Mouse (Mus musculus) MEL (cell line): ENCODE measurements around the gene Entpd5. TPM values are rescaled to one million over a fixed set of nuclear protein-coding genes. Genes with fewer than 3 reads are reported as not detected.

ENCODE experiments used
- DNase-seq: peaks from one replicate; pipeline ENCODE4 v3.0.0; 2011; ENCODE audit warnings: low read depth, low spot score
- H3K27ac ChIP-seq: 2 replicates; pipeline ENCODE4 v1.5.1; 2012; ENCODE audit warnings: low read depth, mild to moderate bottlenecking, control low read depth, low read length, moderate library complexity; ENCODE audit not compliant: control insufficient read depth
- H3K27me3 ChIP-seq, 2 experiments: fragments of 150-350 bp in 1 of 2; sonication (generic) in 1 of 2; 2 replicates each; pipeline ENCODE4 v1.6.1; 2012; ENCODE audit warnings: low read length in 2 of 2, mild to moderate bottlenecking in 2 of 2, improper control_type of control experiment in 1 of 2, moderate library complexity in 1 of 2; ENCODE audit not compliant: insufficient read depth in 2 of 2, control insufficient read depth in 1 of 2
- H3K36me3 ChIP-seq, 2 experiments: 2 replicates each; pipeline ENCODE4 v1.6.1; 2012 to 2014; ENCODE audit warnings: low read length in 2 of 2, improper control_type of control experiment in 1 of 2, inconsistent platforms in 1 of 2, mild to moderate bottlenecking in 1 of 2; ENCODE audit not compliant: insufficient read depth in 2 of 2, control insufficient read depth in 1 of 2
- H3K4me1 ChIP-seq, 2 experiments: fragments of 150-350 bp in 1 of 2; sonication (generic) in 1 of 2; 2 replicates each; pipeline ENCODE4 v1.6.1; 2012; ENCODE audit warnings: low read length in 2 of 2, improper control_type of control experiment in 1 of 2, mild to moderate bottlenecking in 1 of 2; ENCODE audit not compliant: insufficient read depth in 2 of 2, control insufficient read depth in 1 of 2
- H3K4me3 ChIP-seq, 2 experiments: fragments of 150-350 bp in 1 of 2; sonication (generic) in 1 of 2; 2 replicates each; pipeline ENCODE4 v1.5.1; 2012; ENCODE audit warnings: low read depth in 2 of 2, low read length in 2 of 2, mild to moderate bottlenecking in 2 of 2, moderate library complexity in 2 of 2, control low read depth in 1 of 2, improper control_type of control experiment in 1 of 2; ENCODE audit not compliant: control insufficient read depth in 1 of 2, insufficient read depth in 1 of 2
- H3K79me2 ChIP-seq: 2 replicates; pipeline ENCODE4 v1.6.1; 2012; ENCODE audit warnings: mild to moderate bottlenecking, low read length, moderate library complexity; ENCODE audit not compliant: control insufficient read depth, poor library complexity, insufficient read depth
- H3K9ac ChIP-seq: 2 replicates; pipeline ENCODE4 v1.6.1; 2012; ENCODE audit warnings: low read depth, mild to moderate bottlenecking, control low read depth, low read length, moderate library complexity; ENCODE audit not compliant: control insufficient read depth, poor library complexity, severe bottlenecking
- H3K9me3 ChIP-seq: fragments of 150-350 bp; sonication (generic); replicated peaks from 2 replicates; pipeline ENCODE4 v1.6.1; 2012; ENCODE audit warnings: mild to moderate bottlenecking, low read length, improper control_type of control experiment, moderate library complexity; ENCODE audit not compliant: insufficient read depth
- BHLHE40 ChIP-seq: IDR thresholded peaks from 2 replicates; pipeline ENCODE4 v1.6.1; 2012; ENCODE audit warnings: low read depth, mild to moderate bottlenecking, inconsistent platforms, low read length, improper control_type of control experiment, borderline replicate concordance
- CTCF ChIP-seq, 3 experiments: IDR thresholded peaks in 2 of 3; conservative IDR thresholded peaks in 1 of 3; 2 replicates each; pipeline ENCODE4 v1.5.1; 2011 to 2012; ENCODE audit warnings: low read length in 3 of 3, low read depth in 2 of 3, mild to moderate bottlenecking in 2 of 3, improper control_type of control experiment in 1 of 3, inconsistent platforms in 1 of 3, mixed read lengths in 1 of 3, moderate library complexity in 1 of 3; ENCODE audit not compliant: control insufficient read depth in 1 of 3, insufficient read depth in 1 of 3, poor library complexity in 1 of 3, severe bottlenecking in 1 of 3
- ELF1 ChIP-seq: IDR thresholded peaks from 2 replicates; pipeline ENCODE4 v1.6.1; 2014; ENCODE audit warnings: low read depth, mild to moderate bottlenecking, inconsistent platforms, low read length, improper control_type of control experiment, moderate library complexity
- GABPA ChIP-seq: IDR thresholded peaks from 2 replicates; pipeline ENCODE4 v1.6.1; 2012; ENCODE audit warnings: low read depth, mild to moderate bottlenecking, inconsistent platforms, low read length, improper control_type of control experiment, moderate library complexity
- HCFC1 ChIP-seq: IDR thresholded peaks from 2 replicates; pipeline ENCODE4 v1.6.1; 2012; ENCODE audit warnings: low read depth, mild to moderate bottlenecking, inconsistent platforms, low read length, improper control_type of control experiment, moderate library complexity
- KAT2A ChIP-seq: conservative IDR thresholded peaks from 2 replicates; pipeline ENCODE4 v1.6.1; 2012; ENCODE audit warnings: low read depth, low read length, improper control_type of control experiment, inconsistent platforms
- MAFK ChIP-seq: IDR thresholded peaks from 2 replicates; pipeline ENCODE4 v1.6.1; 2011; ENCODE audit warnings: low read depth, mild to moderate bottlenecking, low read length, improper control_type of control experiment, borderline replicate concordance
- MAX ChIP-seq: IDR thresholded peaks from 2 replicates; pipeline ENCODE4 v1.6.1; 2011; ENCODE audit warnings: low read length, improper control_type of control experiment
- MYC ChIP-seq: IDR thresholded peaks from 2 replicates; pipeline ENCODE4 v1.6.1; 2011; ENCODE audit warnings: low read depth, mild to moderate bottlenecking, low read length, improper control_type of control experiment, moderate library complexity
- NELFE ChIP-seq: IDR thresholded peaks from 2 replicates; pipeline ENCODE4 v1.6.1; 2011; ENCODE audit warnings: low read depth, low read length, improper control_type of control experiment
- POLR2A ChIP-seq, 2 experiments: IDR thresholded peaks; 2 replicates each; pipeline ENCODE4 v1.6.1; 2011 to 2012; ENCODE audit warnings: low read length in 2 of 2, mild to moderate bottlenecking in 2 of 2, control low read depth in 1 of 2, improper control_type of control experiment in 1 of 2, low read depth in 1 of 2, moderate library complexity in 1 of 2; ENCODE audit not compliant: control insufficient read depth in 1 of 2, insufficient read depth in 1 of 2, poor library complexity in 1 of 2
- POLR2AphosphoS5 ChIP-seq: IDR thresholded peaks from 2 replicates; pipeline ENCODE4 v1.6.1; 2012; ENCODE audit warnings: low read depth, borderline replicate concordance, mild to moderate bottlenecking, inconsistent platforms, low read length, moderate library complexity, mixed read lengths
- RAD21 ChIP-seq: IDR thresholded peaks from 2 replicates; pipeline ENCODE4 v1.6.1; 2011; ENCODE audit warnings: mild to moderate bottlenecking, low read depth, low read length, improper control_type of control experiment
- SIN3A ChIP-seq: IDR thresholded peaks from 2 replicates; pipeline ENCODE4 v1.6.1; 2012; ENCODE audit warnings: low read length, improper control_type of control experiment, inconsistent platforms
- TBP ChIP-seq: IDR thresholded peaks from 2 replicates; pipeline ENCODE4 v1.8.0; 2011; ENCODE audit warnings: low read depth, low read length, improper control_type of control experiment
- TCF12 ChIP-seq: IDR thresholded peaks from 2 replicates; pipeline ENCODE4 v1.6.1; 2014; ENCODE audit warnings: low read depth, mild to moderate bottlenecking, inconsistent platforms, low read length, improper control_type of control experiment, moderate library complexity
- UBTF ChIP-seq: IDR thresholded peaks from 2 replicates; pipeline ENCODE4 v1.6.1; 2012; ENCODE audit warnings: low read depth, mild to moderate bottlenecking, inconsistent platforms, low read length, improper control_type of control experiment, moderate library complexity, borderline replicate concordance; ENCODE audit not compliant: insufficient read depth
- USF2 ChIP-seq, 2 experiments: IDR thresholded peaks; 2 replicates each; pipeline ENCODE4 v1.6.1; 2011 to 2012; ENCODE audit warnings: improper control_type of control experiment in 2 of 2, low read length in 2 of 2, borderline replicate concordance in 1 of 2, inconsistent platforms in 1 of 2, low read depth in 1 of 2, mild to moderate bottlenecking in 1 of 2; ENCODE audit not compliant: insufficient read depth in 1 of 2
- ZC3H11A ChIP-seq: IDR thresholded peaks from 2 replicates; pipeline ENCODE4 v1.6.1; 2012; ENCODE audit warnings: low read depth, mild to moderate bottlenecking, inconsistent platforms, low read length, improper control_type of control experiment
- ZKSCAN1 ChIP-seq: IDR thresholded peaks from 2 replicates; pipeline ENCODE4 v1.6.1; 2012; ENCODE audit warnings: low read depth, mild to moderate bottlenecking, inconsistent platforms, low read length, improper control_type of control experiment, moderate library complexity
- ZNF384 ChIP-seq: IDR thresholded peaks from 2 replicates; pipeline ENCODE4 v1.6.1; 2012; ENCODE audit warnings: low read depth, mild to moderate bottlenecking, inconsistent platforms, low read length, improper control_type of control experiment
- polyA plus RNA-seq, 2 experiments: library from polyadenylated mRNA; stranded (reverse) in 1 of 2; unstranded in 1 of 2; fragments of >175 nt in 1 of 2; fragments of >200 nt in 1 of 2; gene quantifications; 2 replicates each; pipeline versions ENCODE4 v1.2.1 to v1.2.4; 2012; ENCODE audit warnings: low replicate concordance in 2 of 2, low read depth in 1 of 2; ENCODE audit not compliant: insufficient read length in 2 of 2, insufficient read depth in 1 of 2, missing spikeins in 1 of 2
- total RNA-seq: library from RNA; depleted of rRNA; stranded (reverse); fragments of 300-350 nt; gene quantifications from 2 replicates; pipeline ENCODE4 v1.2.3, GENCODE M21; 2012

The Entpd5 gene
- total and polyA plus RNA-seq, 3 experiments: 5.7 to 12.8 TPM; not detected in 1

GRCm38 (mm10) chr12:84392681-84393080 lies 16.1 kb downstream of the Entpd5 start:
- no peak for DNase-seq
- peaks cover 0 to 3% of the 10 kb centered on the region in 2 experiments; a peak in 1 of 4 replicates for H3K36me3 ChIP-seq
- H3K27me3 ChIP-seq: no peaks in the 10 kb centered on the region
- no peaks in the 10 kb centered on the region for H3K9me3 ChIP-seq
- TF ChIP-seq NELFE (no peak), POLR2AphosphoS5 (no peak), USF2 (IDR thresholded peaks at IDR 0.05; ENCODE audit: borderline replicate concordance in 1 of 2, insufficient read depth in 1 of 2, low read depth in 1 of 2, low read length in 2 of 2) (no peak), CTCF (IDR thresholded peaks at IDR 0.05 in 2 of 3, conservative IDR thresholded peaks at IDR 0.05 in 1 of 3; ENCODE audit: control insufficient read depth in 1 of 3, insufficient read depth in 1 of 3, low read depth in 2 of 3, low read length in 3 of 3, poor library complexity in 1 of 3, severe bottlenecking in 1 of 3) (no peak), ELF1 (no peak), ZC3H11A (no peak), TCF12 (no peak), MAX (no peak), MAFK (no peak), SIN3A (no peak), GABPA (no peak), KAT2A (no peak), POLR2A (IDR thresholded peaks at IDR 0.05; ENCODE audit: control insufficient read depth in 1 of 2, insufficient read depth in 1 of 2, low read depth in 1 of 2, low read length in 2 of 2, poor library complexity in 1 of 2) (no peak), HCFC1 (no peak), BHLHE40 (no peak), UBTF (no peak), TBP (no peak), RAD21 (no peak), ZKSCAN1 (no peak), ZNF384 (no peak)
- H3K27ac ChIP-seq: no peak overlapping the region
- no peaks in the 10 kb centered on the region for H3K4me1 ChIP-seq
- H3K9ac ChIP-seq: no peak overlapping the region
- H3K79me2 ChIP-seq: no peaks in the 10 kb centered on the region
- H3K4me3 ChIP-seq: no peak overlapping the region

GRCm38 (mm10) chr12:84390336-84390735 lies 18.5 kb downstream of the Entpd5 start:
- no peaks in the 10 kb centered on the region; a peak in 1 of 4 replicates for H3K4me1 ChIP-seq
- no peak for DNase-seq
- H3K36me3 ChIP-seq: no peaks in the 10 kb centered on the region; a peak in 1 of 4 replicates
- H3K4me3 ChIP-seq: no peak overlapping the region
- H3K27me3 ChIP-seq: no peaks in the 10 kb centered on the region
- no peak overlapping the region for H3K9ac ChIP-seq
- TF ChIP-seq TCF12: no peak
- TF ChIP-seq MYC: no peak
- no peak for TF ChIP-seq SIN3A
- H3K79me2 ChIP-seq: no peaks in the 10 kb centered on the region
- no peak overlapping the region for H3K27ac ChIP-seq
- no peaks in the 10 kb centered on the region for H3K9me3 ChIP-seq
